Mouse (Mus musculus): Measurements from ENCODE around the gene Nab2. TPM values are rescaled to one million over a fixed set of nuclear protein-coding genes. Genes with fewer than 3 reads are reported as not detected.

Nab2 gene
- 6.8 and 8.9 TPM in 2 replicates for polyA plus RNA-seq (2015; fragmentation: Nextera tagmentation; extraction: Ambion mirVana)

DNA sequence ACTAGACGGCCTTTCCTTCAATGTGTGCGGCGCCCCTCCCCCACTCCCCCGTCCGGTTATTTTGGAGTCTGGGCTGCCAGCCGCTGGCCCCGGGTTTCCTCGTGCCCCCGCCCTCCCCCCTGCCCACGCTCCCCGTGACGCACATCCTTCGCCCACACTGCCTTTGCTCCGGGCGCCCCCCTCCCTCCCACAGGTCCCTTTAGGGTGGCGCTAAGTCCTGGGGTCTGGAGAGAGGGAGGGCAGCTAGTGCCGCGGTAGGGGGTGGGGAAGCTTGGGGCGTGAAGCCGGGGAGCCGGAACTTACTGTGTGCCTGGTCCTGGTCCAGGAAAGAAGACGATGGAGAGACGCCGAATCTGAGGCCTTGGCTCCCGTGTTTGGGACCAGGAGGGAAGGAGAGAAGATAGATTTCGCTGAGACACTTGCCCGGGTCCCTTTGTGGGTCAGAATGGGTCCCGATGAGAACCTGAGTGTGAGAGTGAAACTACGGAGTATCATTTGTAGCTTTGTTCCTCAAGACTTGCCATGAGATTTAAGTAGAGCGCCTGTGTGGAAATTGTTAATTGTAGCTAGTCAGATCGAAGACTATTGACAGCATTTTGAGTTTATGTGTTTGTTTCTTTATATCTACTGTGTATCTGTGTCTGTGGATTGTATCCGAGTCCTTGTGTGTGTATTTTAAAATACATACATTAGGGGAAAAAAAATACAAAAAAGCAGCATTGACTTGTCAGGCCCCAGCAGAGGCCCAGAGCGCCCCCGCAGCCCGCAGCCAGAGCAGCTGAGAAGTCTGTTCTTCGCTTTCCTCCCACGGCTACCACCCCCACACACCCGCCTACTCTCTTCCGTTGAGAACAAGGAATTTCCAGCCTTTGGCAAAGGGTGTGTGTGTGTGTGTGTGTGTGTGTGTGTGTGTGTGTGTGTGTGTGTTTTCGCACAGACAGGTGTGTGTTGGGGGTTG, at the start of gene Nab2:
Gene Nab2 (minus strand): TSS at position 476 of the 958 bp plus-strand sequence.
- no peaks in the 10 kb centered on the region for H3K27me3 ChIP-seq (ENCODE audit: control insufficient read depth, insufficient read depth, low read length)
- DNase-seq (ENCODE audit: low spot score) (peak; percentile 80), ATAC-seq (ENCODE audit: low FRiP score, low TSS enrichment) (peak; percentile 55)
- peak within 1 kb of the TSS; percentile 98 for H3K27ac ChIP-seq (replicated peaks)
- H3K9me3 ChIP-seq (ENCODE audit: control insufficient read depth, low read length), result no peaks in the 10 kb centered on the region
- H3K4me3 ChIP-seq (ENCODE audit: low read depth, low read length), result peak within 1 kb of the TSS; percentile 72
- peak within 1 kb of the TSS; percentile 84 for H3K4me2 ChIP-seq (replicated peaks; ENCODE audit: low read depth)
- no peaks in the 10 kb centered on the region for H3K36me3 ChIP-seq (ENCODE audit: control insufficient read depth, insufficient read depth, low read length)
- TF ChIP-seq EP300 (optimal IDR thresholded peaks at IDR 0.05) (no peak), CTCF (IDR thresholded peaks at IDR 0.05; ENCODE audit: low read depth) (peak; percentile 32)
- peak within 1 kb of the TSS; percentile 72 for H3K9ac ChIP-seq (ENCODE audit: low read length)
- peaks cover 9% of the 10 kb centered on the region for H3K4me1 ChIP-seq (replicated peaks; ENCODE audit: control insufficient read depth, insufficient read depth)
- WGBS, result 1% methylated on average over 40 of the region's 40 CpGs

DNA sequence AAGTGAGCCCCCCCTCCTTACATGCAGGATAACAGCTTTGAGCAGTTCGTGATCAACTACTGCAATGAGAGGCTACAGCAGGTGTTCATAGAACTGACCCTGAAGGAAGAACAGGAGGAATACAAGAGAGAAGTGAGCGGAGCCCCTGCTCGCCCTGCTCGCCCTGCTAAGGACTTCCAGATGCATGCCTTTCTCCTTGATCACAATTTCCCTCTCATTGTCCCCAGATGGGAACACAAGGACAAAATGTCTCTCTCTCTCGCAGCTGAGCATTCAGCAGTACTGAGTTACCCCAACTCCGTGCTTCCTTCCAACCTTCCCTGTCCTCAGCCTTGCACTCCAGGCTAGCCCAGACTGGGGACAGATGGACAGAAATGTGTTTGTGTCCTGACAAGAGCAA, 44.4 kb upstream of the Nab2 start:
- 71% methylated on average over 6 of the region's 6 CpGs for WGBS

DNA sequence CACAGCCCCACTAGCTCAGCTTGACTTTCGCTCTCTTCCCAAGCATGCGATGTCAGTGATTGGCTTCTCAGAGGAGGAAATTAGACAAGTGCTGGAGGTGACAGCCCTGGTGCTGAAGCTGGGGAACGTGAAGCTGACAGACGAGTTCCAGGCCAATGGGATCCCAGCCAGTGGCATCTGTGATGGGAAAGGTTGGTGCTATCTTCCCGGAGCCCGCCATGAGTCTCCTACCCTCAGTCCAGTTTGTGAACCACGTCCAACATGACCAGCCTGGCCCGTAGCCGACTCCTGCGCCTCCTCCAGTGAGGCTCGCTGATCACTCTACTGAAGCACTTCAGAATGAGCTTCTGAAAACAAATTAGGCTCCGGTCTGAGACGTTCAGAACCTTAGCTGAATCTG, 42.0 kb upstream of the Nab2 start:
- Histone ChIP-seq H3K27ac (replicated peaks) (no peak overlapping the region), H3K9ac (ENCODE audit: low read length) (no peak overlapping the region), H3K4me3 (ENCODE audit: low read depth, low read length) (no peak overlapping the region), H3K4me2 (replicated peaks; ENCODE audit: low read depth) (no peak overlapping the region), H3K36me3 (ENCODE audit: control insufficient read depth, insufficient read depth, low read length) (no peaks in the 10 kb centered on the region), H3K27me3 (ENCODE audit: control insufficient read depth, insufficient read depth, low read length) (no peaks in the 10 kb centered on the region), H3K9me3 (ENCODE audit: control insufficient read depth, low read length) (no peaks in the 10 kb centered on the region), H3K4me1 (replicated peaks; ENCODE audit: control insufficient read depth, insufficient read depth) (no peaks in the 10 kb centered on the region)
- TF ChIP-seq EP300 (optimal IDR thresholded peaks at IDR 0.05), result no peak
- no peak for TF ChIP-seq CTCF (IDR thresholded peaks at IDR 0.05; ENCODE audit: low read depth)
- DNase-seq (ENCODE audit: low spot score) (no peak), ATAC-seq (ENCODE audit: low FRiP score, low TSS enrichment) (no peak)
- 80% methylated on average over 13 of the region's 13 CpGs for WGBS

More for the DNA sequence above, 44.4 kb upstream of the Nab2 start:
- Histone ChIP-seq H3K27ac (replicated peaks) (no peak overlapping the region), H3K27me3 (ENCODE audit: control insufficient read depth, insufficient read depth, low read length) (no peaks in the 10 kb centered on the region), H3K9ac (ENCODE audit: low read length) (no peak overlapping the region), H3K36me3 (ENCODE audit: control insufficient read depth, insufficient read depth, low read length) (no peaks in the 10 kb centered on the region), H3K9me3 (ENCODE audit: control insufficient read depth, low read length) (no peaks in the 10 kb centered on the region), H3K4me2 (replicated peaks; ENCODE audit: low read depth) (no peak overlapping the region), H3K4me3 (ENCODE audit: low read depth, low read length) (no peak overlapping the region), H3K4me1 (replicated peaks; ENCODE audit: control insufficient read depth, insufficient read depth) (no peaks in the 10 kb centered on the region)
- TF ChIP-seq CTCF (IDR thresholded peaks at IDR 0.05; ENCODE audit: low read depth) (no peak), EP300 (optimal IDR thresholded peaks at IDR 0.05) (no peak)
- no peak for ATAC-seq (ENCODE audit: low FRiP score, low TSS enrichment)
- DNase-seq (ENCODE audit: low spot score), result no peak

DNA sequence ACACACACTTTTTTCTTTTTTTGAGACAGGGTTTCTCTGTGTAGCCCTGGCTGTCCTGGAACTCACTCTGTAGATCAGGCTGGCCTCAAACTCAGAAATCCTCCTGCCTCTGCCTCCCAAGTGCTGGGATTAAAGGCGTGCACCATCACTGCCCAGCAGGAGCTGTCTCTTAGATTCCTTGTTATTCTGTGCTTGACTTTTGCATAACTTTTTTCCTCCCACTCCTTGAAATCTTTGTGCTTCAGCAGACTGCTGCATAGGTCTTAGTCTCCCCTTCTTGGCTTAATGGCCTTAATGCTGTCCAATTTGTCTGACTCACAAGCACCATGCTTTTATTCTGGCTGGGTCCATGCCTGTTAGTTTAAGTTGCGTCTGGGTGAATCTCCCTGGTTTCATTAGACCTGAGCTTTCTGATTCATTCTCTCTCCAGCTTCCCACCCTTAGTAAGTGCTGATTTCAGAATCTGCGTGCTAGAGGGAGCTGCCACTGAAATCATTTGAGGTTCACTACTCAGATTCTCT, 40.5 kb upstream of the Nab2 start:
- Histone ChIP-seq H3K4me1 (replicated peaks; ENCODE audit: control insufficient read depth, insufficient read depth) (no peaks in the 10 kb centered on the region), H3K36me3 (ENCODE audit: control insufficient read depth, insufficient read depth, low read length) (no peaks in the 10 kb centered on the region), H3K4me2 (replicated peaks; ENCODE audit: low read depth) (no peak overlapping the region), H3K9ac (ENCODE audit: low read length) (no peak overlapping the region), H3K27ac (replicated peaks) (no peak overlapping the region), H3K4me3 (ENCODE audit: low read depth, low read length) (no peak overlapping the region), H3K27me3 (ENCODE audit: control insufficient read depth, insufficient read depth, low read length) (no peaks in the 10 kb centered on the region), H3K9me3 (ENCODE audit: control insufficient read depth, low read length) (no peaks in the 10 kb centered on the region)
- ATAC-seq (ENCODE audit: low FRiP score, low TSS enrichment) (no peak), DNase-seq (ENCODE audit: low spot score) (no peak)
- TF ChIP-seq CTCF (IDR thresholded peaks at IDR 0.05; ENCODE audit: low read depth) (no peak), EP300 (optimal IDR thresholded peaks at IDR 0.05) (no peak)
- 75% methylated on average over 3 of the region's 3 CpGs for WGBS

DNA sequence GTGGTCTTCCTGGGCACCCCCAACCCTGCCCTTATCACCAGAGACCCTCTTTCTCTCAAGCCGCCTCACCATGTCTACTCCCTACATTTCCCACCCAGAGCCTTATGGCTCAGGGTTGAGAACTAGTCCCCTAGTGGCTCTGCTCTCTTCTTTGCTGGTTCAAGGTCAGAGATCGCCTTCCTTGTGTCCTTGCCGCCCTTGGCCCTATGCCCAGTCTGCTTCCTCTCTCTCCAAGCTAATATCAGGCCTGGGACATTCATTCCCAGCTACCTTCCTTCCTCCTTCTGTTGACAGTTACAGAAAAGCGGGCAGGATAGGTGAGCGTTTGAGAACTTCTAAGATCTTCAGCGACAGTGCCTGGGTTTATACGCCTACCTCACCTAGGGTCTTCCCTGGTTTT, 39.4 kb upstream of the Nab2 start:
- DNase-seq (ENCODE audit: low spot score), result peak; percentile 53
- WGBS, result 65% methylated on average over 7 of the region's 7 CpGs
- ATAC-seq (ENCODE audit: low FRiP score, low TSS enrichment), result no peak

DNA sequence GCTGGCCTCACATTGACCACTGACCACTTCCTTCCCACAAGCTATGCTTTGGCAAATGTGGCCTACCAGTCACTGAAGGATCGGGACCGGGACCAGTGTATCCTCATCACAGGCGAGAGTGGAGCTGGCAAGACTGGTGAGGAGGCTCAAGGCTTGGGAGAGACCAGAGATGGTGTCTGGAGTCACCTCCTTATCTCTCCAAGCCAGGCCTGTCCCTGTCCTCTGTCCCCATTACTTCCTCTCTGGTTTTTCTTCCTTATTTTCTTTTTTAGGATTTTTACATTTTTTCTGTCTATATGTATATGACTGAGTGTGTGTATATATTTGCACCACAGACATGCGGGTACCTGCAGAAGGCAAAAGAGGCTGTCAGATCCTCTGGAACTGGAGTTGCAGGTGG, 37.4 kb upstream of the Nab2 start:
- Histone ChIP-seq H3K27me3 (ENCODE audit: control insufficient read depth, insufficient read depth, low read length) (no peaks in the 10 kb centered on the region), H3K9ac (ENCODE audit: low read length) (no peak overlapping the region), H3K36me3 (ENCODE audit: control insufficient read depth, insufficient read depth, low read length) (no peaks in the 10 kb centered on the region), H3K27ac (replicated peaks) (no peak overlapping the region), H3K4me2 (replicated peaks; ENCODE audit: low read depth) (no peak overlapping the region), H3K4me3 (ENCODE audit: low read depth, low read length) (no peak overlapping the region), H3K9me3 (ENCODE audit: control insufficient read depth, low read length) (no peaks in the 10 kb centered on the region), H3K4me1 (replicated peaks; ENCODE audit: control insufficient read depth, insufficient read depth) (no peaks in the 10 kb centered on the region)
- ATAC-seq (ENCODE audit: low FRiP score, low TSS enrichment), result no peak
- 84% methylated on average over 4 of the region's 4 CpGs for WGBS
- DNase-seq (ENCODE audit: low spot score), result no peak
- TF ChIP-seq CTCF (IDR thresholded peaks at IDR 0.05; ENCODE audit: low read depth) (no peak), EP300 (optimal IDR thresholded peaks at IDR 0.05) (no peak)

More for the DNA sequence above, 39.4 kb upstream of the Nab2 start:
- Histone ChIP-seq H3K27me3 (ENCODE audit: control insufficient read depth, insufficient read depth, low read length) (no peaks in the 10 kb centered on the region), H3K9me3 (ENCODE audit: control insufficient read depth, low read length) (no peaks in the 10 kb centered on the region), H3K9ac (ENCODE audit: low read length) (no peak overlapping the region), H3K27ac (replicated peaks) (no peak overlapping the region), H3K4me2 (replicated peaks; ENCODE audit: low read depth) (no peak overlapping the region), H3K4me3 (ENCODE audit: low read depth, low read length) (no peak overlapping the region), H3K36me3 (ENCODE audit: control insufficient read depth, insufficient read depth, low read length) (no peaks in the 10 kb centered on the region), H3K4me1 (replicated peaks; ENCODE audit: control insufficient read depth, insufficient read depth) (no peaks in the 10 kb centered on the region)
- no peak for TF ChIP-seq CTCF (IDR thresholded peaks at IDR 0.05; ENCODE audit: low read depth)
- TF ChIP-seq EP300 (optimal IDR thresholded peaks at IDR 0.05), result no peak

Data from stomach, postnatal 0 days (tissue).